Mouse (Mus musculus): ENCODE results near the gene Rnasek.

Rnasek gene

GRCm38 (mm10) chr11:70201691-70202090 is 38.0 kb downstream of the Rnasek start:
- in situ Hi-C loops (cut with MboI; ENCODE audit: unreplicated experiment in 2 of 2), result loop anchor here (5.0 to 25.0 kb wide), 3 partner anchors 144 to 514 kb away; partner anchors contain the start of genes Asgr1 (in 1 of the 2), Senp3 (in 1 of the 2), Tnfsf12 (in 1 of the 2) and Tnfsf13 (in 1 of the 2)

- in situ Hi-C loops (cut with MboI; ENCODE audit: unreplicated experiment in 2 of 2), result loop anchor here (5.0 to 25.0 kb wide), 3 partner anchors 143 to 513 kb away; partner anchors contain the start of genes Asgr1 (in 1 of the 2), Senp3 (in 1 of the 2), Tnfsf12 (in 1 of the 2) and Tnfsf13 (in 1 of the 2)
Observed at GRCm38 (mm10) chr11:70200036-70200608, 39.5 kb downstream of the Rnasek start.

- in situ Hi-C loops (cut with MboI; ENCODE audit: unreplicated experiment in 2 of 2), result loop anchor here in 1 of 2 experiments (10.0 to 25.0 kb wide), 2 partner anchors 244 to 487 kb away; no protein-coding TSS in a partner anchor
Observed at GRCm38 (mm10) chr11:70199107-70199506, 40.5 kb downstream of the Rnasek start.

GRCm38 (mm10) chr11:70198332-70198731 is 41.3 kb downstream of the Rnasek start:
- in situ Hi-C loops (cut with MboI; ENCODE audit: unreplicated experiment in 2 of 2), result loop anchor here in 1 of 2 experiments (10.0 to 25.0 kb wide), 2 partner anchors 244 to 486 kb away; no protein-coding TSS in a partner anchor

GRCm38 (mm10) chr11:70193354-70194285 is 46.0 kb downstream of the Rnasek start:
- in situ Hi-C loops (cut with MboI; ENCODE audit: unreplicated experiment in 2 of 2), result loop anchor here in 1 of 2 experiments (10.0 to 25.0 kb wide), 2 partner anchors 239 to 481 kb away; no protein-coding TSS in a partner anchor

- in situ Hi-C loops (cut with MboI; ENCODE audit: unreplicated experiment in 2 of 2), result loop anchor here in 1 of 2 experiments (10.0 to 25.0 kb wide), 2 partner anchors 237 to 480 kb away; no protein-coding TSS in a partner anchor
Observed at GRCm38 (mm10) chr11:70192157-70192556, 47.5 kb downstream of the Rnasek start.

GRCm38 (mm10) chr11:70191188-70191587 is 48.5 kb downstream of the Rnasek start:
- in situ Hi-C loops (cut with MboI; ENCODE audit: unreplicated experiment in 2 of 2), result loop anchor here in 1 of 2 experiments (10.0 to 25.0 kb wide), 2 partner anchors 236 to 479 kb away; no protein-coding TSS in a partner anchor

- in situ Hi-C loops (cut with MboI; ENCODE audit: unreplicated experiment in 2 of 2), result loop anchor here in 1 of 2 experiments (10.0 to 25.0 kb wide), 2 partner anchors 235 to 477 kb away; no protein-coding TSS in a partner anchor
Observed at GRCm38 (mm10) chr11:70189319-70190134, 50.1 kb downstream of the Rnasek start.
